Mouse (Mus musculus) cerebellum, adult 9-10 months (tissue): ENCODE results near the gene Sgms1.

Source experiments
- DNase-seq: peaks from one replicate; pipeline ENCODE4 v3.0.0; 2022

Sgms1 gene

DNA sequence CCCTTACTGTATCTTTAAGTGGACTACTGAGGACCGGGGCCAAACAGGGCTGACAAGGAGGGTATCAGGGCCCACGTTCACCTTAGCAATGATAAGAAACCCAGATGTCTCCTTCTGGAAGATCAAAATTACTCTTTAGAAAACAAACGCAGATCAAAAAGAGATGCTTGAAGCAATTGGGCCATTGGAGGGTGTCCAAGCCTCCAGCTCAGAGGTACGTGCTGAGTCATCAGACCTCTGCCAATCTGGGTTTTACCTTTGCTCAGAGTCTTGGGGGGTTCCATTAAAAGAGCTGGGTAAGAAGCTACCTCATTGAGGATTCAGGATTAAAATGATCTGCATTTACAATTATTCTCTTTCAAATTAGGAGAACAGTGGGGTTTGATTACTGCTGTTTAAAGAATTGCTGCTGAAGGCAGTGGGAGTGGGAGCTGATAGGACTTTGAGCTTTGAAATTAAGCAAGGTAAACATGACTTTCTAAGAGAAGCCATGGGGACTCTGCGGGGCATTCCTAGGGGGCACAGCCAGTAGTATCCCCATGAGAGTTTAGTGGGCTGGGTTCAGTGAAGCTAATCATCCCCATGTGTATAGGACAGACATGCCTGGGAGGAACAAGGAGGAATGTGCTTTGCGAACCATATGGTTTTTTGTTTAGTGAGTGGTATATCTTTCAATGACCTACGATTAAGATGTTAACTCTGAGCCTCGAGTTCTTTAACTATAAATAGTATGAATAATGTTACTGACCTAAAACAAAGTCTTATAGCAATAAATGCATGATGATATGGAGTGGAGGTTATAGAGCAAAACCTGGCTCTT, 128.4 kb downstream of the Sgms1 start:
- DNase-seq: peak; percentile 39

DNA sequence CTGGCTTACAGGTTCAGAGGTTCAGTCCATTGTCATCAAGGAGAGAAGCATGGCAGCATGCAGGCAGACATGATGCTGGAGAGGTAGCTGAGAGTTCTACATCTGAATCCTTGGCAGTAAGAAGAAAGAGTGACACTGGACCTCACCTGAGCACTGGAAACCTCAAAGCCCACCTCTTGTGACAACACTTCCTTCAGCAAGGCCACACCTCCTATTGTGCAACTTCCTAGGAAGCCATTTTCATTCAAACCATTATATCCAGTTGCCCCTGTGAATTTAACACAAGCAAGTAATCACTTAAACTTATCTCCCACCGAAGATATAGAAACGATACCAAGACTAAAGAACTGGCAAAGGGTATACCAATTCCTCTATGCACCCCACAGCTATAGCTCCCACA, 129.7 kb downstream of the Sgms1 start:
- no peak for DNase-seq

DNA sequence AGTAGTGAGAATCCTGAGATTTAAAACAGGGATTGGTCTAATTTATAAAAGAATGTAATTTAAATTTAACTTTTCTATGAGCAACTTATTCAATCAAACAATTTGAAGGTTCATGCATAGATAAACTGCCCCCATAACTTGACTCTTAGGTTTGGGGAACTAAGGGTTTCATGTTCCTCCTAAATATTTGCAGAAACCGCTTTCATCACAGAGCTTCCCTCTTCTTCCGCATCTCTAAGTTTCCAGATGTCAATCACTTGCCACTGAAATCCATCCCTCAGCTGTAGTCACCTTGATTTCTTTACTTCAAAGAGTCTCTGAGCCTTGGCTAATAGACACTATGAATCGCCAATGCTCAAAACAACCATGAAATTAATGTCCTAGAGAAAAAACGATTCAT, 130.5 kb downstream of the Sgms1 start:
- no peak for DNase-seq

DNA sequence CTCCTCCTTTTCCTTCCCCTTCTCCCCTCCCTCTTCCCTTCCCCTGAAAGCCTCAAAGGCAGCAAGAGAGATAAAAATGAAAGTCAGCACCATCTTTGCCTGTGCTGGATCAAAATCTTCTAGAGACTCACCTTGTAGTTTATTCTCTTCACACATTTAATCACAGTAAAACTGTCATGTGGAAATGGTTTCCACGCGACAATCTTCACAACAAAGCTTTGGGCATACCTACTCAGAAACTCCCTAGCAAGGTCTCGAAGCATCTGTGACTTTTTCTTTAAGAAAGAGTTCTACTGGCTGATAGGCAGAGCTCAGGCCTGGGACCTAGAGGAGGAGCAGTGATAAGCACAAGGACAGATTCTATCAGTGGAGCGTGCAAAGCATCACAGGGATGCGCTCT, 131.4 kb downstream of the Sgms1 start:
- DNase-seq: no peak

DNA sequence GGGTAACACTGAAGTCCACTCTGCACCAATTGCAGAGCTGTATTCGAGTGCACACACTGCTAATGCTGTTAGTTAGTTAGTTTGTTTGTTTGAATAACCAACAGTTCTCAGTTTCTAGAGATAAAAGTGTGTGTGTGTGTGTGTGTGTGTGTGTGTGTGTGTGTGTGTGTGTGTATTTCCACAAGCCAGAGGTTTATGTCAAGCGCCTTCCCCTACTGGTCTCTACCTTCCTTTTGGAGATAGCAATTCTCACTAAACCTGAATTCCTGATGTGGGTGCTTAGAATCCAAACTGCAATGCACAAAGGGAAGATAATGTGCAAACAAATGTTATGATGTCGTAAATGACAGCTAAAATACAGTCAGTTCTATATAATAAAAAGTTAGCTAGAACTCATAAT, 131.9 kb downstream of the Sgms1 start:
- DNase-seq: no peak

DNA sequence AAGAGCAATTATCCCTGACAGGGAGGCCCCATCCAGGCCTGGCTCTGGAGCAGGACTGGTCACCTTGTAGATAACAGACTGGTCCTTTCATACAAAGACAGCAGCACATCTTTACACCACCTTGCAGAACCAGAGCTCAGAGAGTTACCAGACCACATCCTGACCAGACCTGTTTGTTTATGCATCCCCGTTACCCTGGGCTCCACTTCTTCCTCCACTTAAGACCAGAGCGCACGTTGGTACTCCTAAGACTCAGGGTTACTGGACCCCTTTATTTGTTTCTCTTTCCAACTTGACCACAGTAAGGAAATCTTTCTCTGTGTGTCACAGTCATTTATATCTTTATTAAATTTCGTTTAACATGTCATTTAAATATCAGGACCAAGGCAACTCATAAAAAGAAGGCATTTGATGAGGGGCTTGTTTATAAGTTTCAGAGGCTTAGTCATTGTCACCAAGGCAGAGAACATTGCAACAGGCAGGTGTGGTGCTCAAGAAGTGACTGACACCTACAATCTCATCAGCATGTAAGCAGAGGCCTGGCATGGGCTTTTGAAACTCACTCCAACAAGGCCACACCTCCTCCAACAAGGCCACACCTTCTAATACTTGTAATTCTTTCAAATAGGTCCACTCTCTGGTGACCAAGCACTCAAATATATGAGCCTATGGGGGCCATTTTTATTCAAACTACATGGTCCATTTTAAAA, 132.7 kb downstream of the Sgms1 start:
- DNase-seq: no peak

DNA sequence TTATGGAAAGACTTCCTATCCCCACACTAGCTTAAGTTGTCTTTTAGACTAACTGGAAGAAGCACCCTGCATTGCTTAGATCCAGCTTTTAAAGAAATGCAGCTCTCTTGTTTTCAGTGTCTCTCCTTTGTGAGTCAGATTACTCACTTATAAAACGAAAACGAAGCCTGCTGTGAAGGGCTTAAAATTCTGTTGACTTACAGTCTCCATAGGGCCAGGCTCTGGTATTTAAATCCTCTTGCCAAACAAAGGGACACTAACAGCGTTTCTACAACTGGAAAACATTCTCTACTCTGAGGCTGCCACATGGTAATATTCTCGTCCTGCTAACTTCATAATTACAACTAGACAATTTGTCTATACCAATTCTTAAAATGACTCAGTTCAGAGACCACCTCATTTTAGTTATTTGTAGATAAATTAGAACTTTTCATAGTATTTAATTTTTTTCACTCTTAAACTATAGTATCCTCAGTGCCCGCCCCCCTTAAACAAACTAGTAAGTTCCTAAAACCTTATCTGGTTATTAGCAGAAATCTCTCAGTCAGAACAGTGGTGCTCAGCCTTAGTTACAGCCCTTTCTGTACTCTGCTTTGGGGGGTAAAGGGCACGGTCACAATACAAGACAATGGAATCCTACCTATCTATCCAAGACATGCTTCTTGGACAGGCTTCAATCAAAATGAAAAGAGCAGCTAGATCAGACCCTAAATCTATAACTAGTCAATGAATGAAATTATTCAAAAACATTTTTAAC, 133.9 kb downstream of the Sgms1 start:
- DNase-seq: no peak

DNA sequence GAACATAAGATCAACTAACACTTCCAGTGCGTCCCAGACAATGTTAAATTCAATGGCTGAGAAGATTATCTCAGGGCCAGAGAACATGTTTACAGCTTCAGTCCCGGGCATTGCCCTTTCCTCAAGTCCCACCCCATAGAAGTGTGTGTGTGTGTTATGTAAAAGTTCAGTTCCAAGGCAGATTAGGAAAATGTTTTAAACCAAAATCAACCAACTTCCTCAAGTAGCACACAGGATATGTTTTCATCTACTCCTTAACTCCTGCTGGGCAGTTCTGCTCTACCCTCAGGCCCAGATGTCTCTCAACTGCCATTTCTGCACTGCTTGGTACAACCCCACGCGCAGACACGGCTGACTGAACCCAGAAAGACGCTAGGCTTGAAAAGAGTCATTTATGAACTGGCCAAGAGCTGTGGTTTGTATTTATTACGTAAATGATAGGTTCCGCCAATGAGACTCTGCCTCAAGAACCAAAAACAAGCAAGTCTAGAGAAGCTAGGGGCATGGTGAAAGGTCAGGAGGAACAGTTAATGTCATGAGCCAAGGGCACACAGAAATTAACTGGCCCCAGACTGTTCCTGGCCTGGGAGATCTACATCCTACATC, 134.7 kb downstream of the Sgms1 start:
- DNase-seq: no peak

DNA sequence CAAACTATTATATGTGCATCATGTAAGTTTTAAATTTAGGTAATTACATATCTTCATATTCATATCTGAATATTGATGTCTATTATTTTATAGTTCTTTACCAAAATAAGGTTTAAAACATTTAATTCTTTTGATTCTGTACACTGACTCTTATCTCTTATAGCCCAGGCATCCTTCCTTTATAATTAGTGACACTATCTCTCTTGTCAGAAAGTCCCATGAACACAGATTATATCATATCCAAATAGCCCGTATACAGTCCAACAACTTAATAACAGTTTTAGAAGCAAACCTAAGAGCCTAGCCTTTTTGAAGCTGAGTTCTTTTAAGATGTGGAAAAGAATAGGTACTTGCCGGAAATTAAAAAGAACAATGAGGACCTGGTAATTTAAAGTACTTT, 135.3 kb downstream of the Sgms1 start:
- no peak for DNase-seq

DNA sequence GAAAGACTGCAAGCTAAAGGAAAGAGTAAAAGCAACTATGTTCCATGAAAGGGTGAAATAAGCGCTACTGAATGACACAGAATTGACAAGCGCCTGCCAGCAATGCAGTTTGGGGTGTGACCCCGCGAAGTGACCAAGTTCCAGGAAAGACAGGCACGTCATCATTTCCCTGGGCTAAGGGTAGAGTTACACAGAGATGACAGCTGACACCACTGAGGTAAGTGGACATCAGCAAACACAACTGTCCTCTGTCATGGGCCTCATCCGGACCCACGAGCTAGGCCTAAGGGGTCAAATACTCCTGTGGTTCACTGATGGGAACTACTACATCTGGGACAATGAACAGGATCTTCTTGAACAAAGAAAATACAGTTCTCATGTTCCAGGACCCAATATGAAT, 136.5 kb downstream of the Sgms1 start:
- DNase-seq: no peak

DNA sequence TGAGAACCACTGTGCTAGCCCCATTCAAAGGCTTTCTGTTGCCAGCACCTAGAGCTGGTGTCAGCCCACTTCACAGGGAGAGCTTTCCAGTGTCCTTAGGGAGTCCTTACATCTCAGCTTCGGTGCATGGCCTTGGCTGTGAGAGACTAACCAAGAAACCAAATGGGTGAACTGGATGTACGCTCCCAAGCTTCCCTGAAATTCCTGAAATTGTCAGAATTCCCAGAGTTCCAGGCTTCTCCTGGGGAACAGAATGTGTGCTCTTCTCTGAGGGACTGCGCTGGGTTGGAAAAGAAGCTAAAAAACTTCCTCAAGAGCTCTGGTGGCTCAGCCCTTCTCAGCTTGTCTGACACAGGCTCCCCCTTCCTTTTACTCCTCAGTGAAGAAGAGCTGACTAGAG, 137.1 kb downstream of the Sgms1 start:
- DNase-seq: no peak

DNA sequence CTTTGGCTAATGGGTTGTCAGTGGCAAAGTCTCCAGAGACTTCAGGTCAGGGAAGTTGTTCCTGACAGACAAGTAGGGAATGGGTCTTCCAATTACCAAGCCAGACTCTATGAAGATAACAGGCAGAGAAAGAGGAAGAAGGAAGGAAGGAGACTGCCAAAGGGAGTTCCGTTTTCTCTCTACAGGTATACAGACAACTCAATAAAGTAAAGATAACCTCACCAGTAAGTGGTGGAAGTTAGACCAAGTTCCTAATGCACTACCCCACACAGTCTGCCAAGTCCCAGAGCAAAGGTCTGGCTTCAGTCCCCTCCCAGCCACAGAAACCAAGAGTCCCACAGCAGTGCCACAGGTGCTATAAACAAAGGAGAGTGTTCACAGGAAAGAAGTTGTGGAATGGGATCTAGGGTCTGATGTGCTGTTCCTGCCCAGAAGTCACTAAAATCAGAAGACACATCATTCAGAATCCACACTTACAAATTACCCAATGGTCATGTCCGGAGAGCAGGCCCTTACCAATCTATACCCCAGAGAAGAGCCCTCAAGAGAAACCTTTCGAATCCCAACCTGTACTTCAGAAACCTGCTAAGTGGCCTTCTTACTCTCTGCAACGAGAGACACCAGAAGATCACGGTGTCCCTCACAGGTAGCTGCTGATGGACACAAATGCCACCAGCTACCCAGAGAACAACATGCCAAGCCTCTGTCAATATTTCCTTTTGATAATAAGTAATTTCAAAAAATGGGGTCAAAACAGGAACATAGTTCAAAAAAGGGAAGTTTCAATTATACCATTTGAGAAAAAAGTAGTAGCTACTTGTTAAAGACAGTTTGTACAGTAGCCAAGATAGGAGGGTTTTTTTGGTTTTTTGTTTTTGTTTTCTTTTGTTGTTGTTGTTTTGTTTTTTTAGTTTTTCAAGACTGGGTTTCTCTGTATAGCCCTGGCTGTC, 140.1 kb downstream of the Sgms1 start:
- no peak for DNase-seq

DNA sequence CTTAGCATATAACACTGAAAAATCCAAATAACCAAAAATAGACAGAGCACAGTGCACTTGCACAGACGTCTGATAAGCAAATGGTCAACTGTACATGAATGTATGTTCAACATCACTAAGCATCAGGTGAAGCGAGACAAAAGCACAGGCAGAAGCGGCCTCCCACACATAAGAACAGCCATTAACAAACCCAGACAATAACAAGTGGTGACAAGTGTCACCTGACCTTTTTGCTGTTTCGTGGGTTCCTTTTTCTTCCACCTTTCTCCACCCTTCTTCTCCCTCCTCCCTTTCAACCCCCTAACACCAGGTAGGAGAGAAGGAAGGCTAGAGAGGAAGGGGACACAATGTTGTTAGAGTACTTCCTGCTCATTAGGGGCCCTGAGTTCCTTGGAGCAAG, 144.6 kb downstream of the Sgms1 start:
- no peak for DNase-seq

DNA sequence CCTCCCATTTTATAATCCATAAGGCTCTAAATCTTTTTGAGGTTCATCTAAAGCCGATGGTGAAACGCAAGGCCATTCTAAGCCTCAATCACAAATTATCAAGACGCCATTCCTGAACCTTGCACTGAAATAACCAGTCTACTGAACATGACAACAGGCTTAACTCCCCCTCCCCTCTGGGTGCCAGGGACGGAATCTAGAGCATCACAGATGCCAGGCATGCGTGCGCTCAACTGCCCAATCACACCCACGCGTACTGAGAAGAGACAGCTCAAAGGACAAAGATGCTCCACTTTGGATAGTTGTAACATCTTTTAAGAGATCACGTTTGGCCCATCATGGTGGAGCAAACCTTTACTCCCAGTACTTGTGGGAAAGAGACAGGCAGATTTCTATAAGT, 146.3 kb downstream of the Sgms1 start:
- DNase-seq: no peak

DNA sequence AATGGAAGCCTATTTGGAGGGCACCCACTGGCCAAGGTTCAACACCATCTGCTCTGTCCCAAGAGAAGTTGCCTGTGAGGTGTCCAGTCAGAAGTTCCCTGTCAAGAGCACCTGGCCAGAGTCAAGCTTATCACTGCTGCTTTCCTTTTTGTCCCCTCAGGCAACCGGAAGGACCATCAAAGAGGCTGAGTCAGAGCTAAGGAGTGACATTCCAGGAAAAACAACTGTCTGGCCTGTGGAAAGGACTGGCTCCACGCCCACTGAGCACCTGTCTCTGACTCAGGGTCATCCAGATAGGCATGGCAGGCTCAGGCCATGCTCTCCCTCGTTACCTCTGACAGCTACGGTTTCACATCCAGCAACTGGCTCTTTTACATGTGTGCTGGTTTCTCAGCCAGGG, 147.4 kb downstream of the Sgms1 start:
- DNase-seq: peak; percentile 38

DNA sequence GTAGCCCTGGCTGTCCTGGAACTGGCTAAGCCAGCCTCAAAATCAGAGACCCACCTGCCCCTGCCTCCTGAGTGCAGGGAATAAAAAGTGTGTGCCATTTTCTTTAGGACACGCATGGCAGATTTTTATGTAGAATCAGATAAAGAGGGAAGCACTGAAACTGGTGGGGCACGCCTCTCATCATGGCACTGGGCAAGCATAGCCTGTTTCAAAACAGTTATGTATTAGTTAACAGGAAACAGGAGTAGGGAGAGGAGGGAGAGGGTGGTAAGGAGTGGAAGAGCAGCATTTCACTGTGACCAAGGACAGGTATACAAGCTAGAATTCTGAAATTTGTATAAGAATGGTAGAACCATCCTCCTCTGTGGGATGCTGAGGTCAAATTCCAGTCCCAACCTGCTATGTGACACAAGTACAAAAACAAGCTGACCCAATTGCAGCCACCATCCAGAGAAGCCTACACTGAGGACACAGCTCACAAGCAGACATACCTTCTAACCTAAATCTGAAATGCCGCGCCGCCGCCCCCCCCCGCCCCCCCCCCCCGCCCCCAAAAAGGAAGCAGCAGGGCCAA, 149.0 kb downstream of the Sgms1 start:
- DNase-seq: no peak

DNA sequence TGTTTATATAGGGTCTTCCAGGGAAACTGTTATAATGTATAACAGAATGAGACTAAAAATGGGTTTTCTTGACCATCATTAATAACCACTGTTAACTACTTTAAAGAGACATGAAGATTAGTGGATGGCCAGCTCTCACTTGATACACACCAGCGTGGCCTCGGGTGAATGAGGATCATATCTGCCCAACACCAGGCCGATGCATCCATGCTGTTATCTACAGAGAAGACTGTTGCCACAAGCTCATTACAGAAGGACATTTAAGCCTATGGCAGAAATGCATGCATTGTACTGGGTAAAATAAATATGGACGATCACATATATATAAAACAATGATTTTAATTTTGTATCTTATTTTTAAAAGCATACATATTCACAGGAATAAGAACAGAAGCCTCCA, 149.6 kb downstream of the Sgms1 start:
- DNase-seq: no peak

DNA sequence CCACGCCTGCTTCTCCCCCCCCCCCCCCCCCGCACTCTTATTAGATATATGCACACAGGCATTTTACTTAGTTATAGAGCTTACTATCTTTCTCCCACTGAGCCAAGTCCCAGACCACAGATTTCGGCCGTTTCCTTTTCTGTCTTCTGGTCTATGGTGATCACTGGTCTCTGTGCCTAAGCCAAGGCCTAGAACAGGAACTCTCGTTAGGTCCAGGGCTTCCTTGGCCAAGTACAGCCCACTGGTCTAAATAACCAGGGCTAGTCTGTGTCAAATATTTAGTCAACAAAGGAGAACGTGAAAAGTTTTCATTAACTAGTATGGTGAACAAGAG, 150.1 kb downstream of the Sgms1 start:
- DNase-seq: no peak

DNA sequence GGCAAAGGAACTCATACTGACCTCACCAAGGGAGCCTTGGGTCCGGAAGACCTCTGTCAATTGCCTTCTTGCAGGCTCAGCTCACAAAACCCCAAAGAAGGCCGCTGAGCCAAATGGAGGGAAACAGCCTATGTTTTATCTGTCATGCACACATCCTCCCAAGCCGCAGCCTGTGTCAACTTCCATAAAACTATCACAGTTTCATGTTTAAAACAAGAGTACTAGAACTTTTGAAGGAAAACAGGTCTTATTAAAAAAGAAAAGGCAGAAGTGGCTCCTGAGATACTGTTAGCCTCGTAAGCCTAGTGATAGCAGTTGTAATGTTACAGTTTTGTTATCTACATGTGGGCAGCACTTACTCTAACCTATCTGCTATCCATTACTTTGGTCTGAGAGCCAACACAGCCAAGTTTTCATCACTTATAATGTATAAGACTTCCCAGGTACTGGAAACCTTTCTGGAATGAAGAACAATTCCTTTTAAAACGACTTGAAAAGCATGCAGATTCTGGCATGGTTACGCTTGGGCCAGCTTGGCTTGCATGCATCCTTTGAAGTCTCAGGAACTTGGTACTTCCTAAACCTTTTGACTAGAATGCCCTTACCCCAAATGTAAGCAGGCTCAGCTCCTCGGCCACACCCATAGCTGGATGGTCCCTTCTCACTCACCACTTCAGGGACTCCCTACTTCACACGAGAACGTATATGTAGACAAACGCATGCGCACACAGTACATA, 150.6 kb downstream of the Sgms1 start:
- DNase-seq: no peak

DNA sequence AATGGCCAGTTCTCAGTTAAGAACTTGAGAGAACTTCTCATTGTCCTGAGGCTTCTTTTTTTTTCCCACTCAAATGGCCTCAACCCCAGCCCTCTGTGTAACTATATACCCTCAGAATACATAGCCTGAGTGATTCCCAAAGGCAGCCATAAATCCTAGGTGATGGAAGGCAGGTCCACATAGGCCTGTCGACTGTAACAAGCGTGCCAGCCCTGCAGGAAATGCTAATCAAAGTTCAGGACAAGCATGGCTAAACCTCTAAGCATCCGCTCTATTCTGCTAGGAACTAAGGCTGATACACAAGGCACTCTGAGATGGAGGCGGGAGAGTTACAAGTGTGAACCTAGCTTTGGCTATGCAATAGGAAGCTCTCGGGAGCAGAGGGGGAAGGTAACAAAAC, 151.8 kb downstream of the Sgms1 start:
- no peak for DNase-seq

DNA sequence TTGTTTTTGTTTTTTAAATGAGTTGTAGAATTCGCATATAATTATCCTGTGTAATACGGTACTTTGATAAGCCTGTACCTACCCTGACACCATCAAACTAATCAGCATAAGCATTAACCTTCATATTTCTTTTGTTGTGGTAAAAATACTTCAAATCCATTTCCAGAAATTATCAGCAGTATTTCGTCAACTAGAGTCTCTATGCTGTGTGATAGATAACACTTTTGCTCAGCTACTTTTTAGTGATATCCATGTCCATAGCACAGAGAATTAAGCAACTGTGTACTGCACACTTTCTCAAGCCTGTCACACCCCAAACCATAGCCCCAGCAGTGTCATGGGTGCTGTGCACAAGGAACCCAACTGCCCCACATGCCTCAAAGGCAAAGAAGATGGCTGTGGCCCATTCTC, 152.3 kb downstream of the Sgms1 start:
- DNase-seq: no peak
